Mouse (Mus musculus) G1E (cell line): ENCODE results near the gene Snw1.
"Not testable (repeated sequence)": the region's sequence is repeated elsewhere in the genome, so short reads cannot be mapped to it uniquely, and the experiment has no call there.

Experiments
- CTCF ChIP-seq: IDR thresholded peaks from 2 replicates; pipeline ENCODE4 v1.5.1; 2012; ENCODE audit warnings: low read depth, low read length, inconsistent platforms, mixed read lengths
- TAL1 ChIP-seq: conservative IDR thresholded peaks from 2 replicates; pipeline ENCODE4 v1.6.1; 2012; ENCODE audit warnings: low read depth, low read length, inconsistent platforms, mixed read lengths

DNA sequence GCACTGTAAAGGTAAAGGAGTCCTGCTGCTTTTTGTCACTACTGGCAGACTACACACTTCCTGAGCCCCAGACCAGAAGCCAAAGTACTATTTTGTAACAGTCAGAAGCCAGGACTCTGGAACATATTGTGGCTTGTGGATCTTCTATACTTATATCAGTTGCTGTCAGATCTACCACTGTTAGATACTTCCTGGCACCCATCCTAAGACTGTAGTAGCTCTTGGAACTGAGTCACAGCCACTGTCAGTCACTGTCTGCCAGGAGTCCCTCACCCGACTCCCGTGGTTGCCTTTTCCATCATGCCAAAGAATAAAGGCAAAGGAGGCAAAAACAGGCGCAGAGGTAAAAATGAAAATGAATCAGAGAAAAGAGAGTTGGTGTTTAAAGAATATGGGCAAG lies 22.3 kb upstream of the Snw1 start, which contains the start of gene Gm5788:
- TF ChIP-seq CTCF, TAL1: not testable (repeated sequence)
